Mouse (Mus musculus): ENCODE data around the gene Nckap5. TPM values are rescaled to one million over a fixed set of nuclear protein-coding genes. Genes with fewer than 3 reads are reported as not detected.

The Nckap5 gene
- polyA plus RNA-seq (2014; fragmentation: Illumina TruSeq; extraction: RNeasy Lipid Tissue Mini Kit (QIAGEN cat#74804); ENCODE audit: low read depth, low replicate concordance): 4.2 TPM

DNA sequence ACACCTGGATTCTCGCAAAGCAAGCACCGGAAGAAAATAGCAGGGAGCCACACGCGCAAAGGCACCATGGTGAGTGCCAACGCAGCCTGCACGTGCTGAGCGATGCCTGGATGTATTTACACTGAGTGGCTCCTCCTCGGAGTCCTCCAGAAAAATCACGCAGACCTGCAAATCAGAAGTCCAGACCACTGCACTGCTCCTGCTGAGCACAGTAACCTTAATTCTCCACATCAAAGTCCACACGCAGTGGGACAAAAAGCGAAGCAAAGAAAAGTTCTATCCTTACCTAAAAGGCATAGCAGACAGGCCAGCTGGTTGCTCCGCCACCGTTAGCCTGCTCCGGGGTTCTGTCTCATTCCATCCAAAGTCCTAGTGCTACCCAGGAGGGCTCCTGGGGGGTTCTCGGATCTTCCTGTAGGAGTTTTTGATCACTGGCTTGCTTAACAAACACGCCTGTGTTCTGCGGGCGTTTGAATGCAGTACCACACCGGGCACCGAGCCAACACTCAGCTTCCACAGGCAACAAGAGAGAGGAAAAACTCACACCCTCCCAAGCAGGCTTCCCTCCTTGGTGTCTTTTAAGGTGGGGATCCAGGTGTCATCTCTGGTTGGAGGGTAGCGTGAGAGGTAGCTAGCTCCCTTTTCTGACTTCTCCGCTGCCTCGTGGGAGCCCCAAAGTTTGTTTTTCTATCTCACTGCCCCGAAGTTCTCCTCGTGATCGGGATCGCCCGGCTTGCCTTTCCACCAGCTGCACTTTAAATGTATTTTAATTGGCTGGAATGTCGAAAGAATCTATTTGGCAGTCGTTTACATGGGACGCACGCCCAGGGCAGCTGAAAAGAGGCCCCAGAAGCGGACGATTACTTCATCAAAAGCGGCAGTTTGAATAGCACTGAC lies at the start of gene Nckap5:
Gene Nckap5 (minus strand): TSS at position 769 of the 897 bp plus-strand sequence.

DNA sequence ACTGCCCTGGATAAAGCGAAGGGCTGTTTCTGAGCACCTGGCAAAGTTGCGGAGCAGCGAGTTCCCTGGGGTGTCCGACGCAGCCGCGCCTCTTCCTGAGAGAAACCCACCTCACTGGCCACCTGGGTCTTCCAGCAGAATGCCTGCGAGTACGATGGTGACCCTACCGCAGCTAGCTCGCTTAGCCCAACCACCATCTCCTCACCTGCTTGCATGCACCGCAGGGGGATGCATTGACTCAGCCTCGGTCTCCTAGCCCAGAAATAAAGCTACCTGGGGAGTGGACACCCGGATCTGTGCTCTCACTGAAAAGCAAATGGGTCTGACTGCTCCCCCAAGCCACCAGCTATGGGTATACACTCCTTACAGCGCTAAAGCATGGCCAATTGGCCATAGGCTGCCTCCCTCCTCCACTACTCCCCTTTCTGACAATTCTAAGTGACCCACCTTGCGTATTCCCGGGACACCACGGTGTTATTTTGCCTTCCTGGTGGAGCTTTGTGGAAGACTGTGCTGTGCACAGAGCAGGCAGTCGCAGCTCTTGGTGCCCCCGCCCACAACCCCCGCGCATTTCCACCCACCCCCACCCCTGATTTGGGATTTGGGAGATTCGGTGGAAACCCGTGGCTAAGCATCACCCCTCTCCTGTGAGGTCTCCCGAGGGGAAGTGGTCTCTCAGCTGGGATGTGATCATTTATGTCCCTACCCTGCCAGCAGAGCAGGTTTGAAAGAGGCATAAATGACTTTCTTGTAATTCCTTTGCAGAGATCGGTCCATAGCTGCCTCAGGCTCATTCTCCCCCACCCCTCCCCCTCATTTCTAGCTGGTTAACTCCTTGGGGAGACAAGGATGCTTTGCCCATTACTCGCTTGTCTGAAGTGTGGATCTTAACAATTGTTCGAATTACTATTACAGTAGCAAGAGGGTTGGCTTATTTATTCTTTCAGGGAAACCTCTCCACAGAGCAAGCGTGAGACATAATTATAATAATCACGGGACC lies 917.7 kb downstream of the Nckap5 start, which contains the start of gene Lypd1:
Gene Lypd1 (minus strand): TSS at position 501 of the 1,000 bp plus-strand sequence.

